Mouse (Mus musculus): ENCODE results near the gene Trip6. TPM values are rescaled to one million over a fixed set of nuclear protein-coding genes. Genes with fewer than 3 reads are reported as not detected.

Trip6 gene
- polyA plus RNA-seq, 1 experiment from 2014 or later = 57.2 TPM

DNA sequence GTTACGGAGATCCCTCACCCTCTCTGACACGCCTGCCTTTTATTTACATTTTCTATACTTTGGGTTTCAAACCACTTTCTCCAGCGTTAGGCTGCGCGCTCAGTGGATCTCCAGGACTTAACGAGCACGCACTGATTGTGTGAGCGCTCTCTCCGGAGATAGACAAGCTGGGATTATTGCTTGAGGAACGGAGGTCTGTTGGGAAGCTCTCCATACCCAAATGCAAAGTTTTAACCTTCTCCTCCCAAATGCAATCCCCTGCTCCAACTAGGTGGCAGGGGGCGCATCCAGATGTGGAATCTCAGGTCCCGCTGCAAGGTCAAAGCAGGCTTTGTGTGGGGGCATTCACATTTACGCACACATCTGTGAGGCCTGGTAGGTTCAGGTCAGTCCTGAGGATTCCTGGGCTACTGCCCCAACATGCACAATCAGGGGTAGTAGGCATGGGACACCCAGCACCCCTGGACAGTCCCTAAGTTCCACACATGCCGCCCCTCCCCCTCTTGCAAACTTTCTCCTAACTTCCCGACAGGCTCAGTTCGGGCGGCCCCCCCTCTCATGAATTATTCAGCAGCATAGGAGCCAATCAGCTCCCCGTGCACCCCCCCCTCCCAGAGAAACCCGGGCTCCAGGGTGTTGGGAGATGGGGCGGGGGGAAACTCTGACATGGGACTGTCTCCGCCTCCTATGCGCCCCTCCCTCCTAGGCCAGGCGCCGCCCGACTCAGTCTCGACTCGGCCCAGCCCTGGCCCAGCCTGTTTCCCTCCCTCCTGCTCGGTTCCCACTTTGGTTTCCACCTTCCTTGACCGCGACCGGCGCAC, 35.4 kb upstream of the Trip6 start, which contains the start of gene Ephb4:
TSS of gene Ephb4 (plus strand) at position 726 of the 821 bp plus-strand sequence.
- Histone ChIP-seq H3K4me3 (ENCODE audit: low read depth, low read length) (peak within 1 kb of the TSS; percentile 97), H3K4me2 (ENCODE audit: low read depth, severe bottlenecking) (peak within 1 kb of the TSS; percentile 100), H3K36me3 (ENCODE audit: control insufficient read depth, insufficient read depth, low read length) (peaks cover 7% of the 10 kb centered on the region), H3K9ac (ENCODE audit: low read length) (peak within 1 kb of the TSS; percentile 97), H3K4me1 (ENCODE audit: control insufficient read depth, insufficient read depth, low read length) (peaks cover 35% of the 10 kb centered on the region), H3K27ac (replicated peaks; ENCODE audit: low read depth, low read length) (peak within 1 kb of the TSS; percentile 98), H3K9me3 (ENCODE audit: control insufficient read depth, low read length) (no peaks in the 10 kb centered on the region), H3K27me3 (ENCODE audit: control insufficient read depth, insufficient read depth, low read length) (no peaks in the 10 kb centered on the region)
- ATAC-seq (ENCODE audit: insufficient number of reproducible peaks, low FRiP score, low TSS enrichment, low read depth) = peak; percentile 93
- peak; percentile 96 for DNase-seq (ENCODE audit: low spot score)
- under 1% methylated on average over 32 of the region's 32 CpGs for WGBS

DNA sequence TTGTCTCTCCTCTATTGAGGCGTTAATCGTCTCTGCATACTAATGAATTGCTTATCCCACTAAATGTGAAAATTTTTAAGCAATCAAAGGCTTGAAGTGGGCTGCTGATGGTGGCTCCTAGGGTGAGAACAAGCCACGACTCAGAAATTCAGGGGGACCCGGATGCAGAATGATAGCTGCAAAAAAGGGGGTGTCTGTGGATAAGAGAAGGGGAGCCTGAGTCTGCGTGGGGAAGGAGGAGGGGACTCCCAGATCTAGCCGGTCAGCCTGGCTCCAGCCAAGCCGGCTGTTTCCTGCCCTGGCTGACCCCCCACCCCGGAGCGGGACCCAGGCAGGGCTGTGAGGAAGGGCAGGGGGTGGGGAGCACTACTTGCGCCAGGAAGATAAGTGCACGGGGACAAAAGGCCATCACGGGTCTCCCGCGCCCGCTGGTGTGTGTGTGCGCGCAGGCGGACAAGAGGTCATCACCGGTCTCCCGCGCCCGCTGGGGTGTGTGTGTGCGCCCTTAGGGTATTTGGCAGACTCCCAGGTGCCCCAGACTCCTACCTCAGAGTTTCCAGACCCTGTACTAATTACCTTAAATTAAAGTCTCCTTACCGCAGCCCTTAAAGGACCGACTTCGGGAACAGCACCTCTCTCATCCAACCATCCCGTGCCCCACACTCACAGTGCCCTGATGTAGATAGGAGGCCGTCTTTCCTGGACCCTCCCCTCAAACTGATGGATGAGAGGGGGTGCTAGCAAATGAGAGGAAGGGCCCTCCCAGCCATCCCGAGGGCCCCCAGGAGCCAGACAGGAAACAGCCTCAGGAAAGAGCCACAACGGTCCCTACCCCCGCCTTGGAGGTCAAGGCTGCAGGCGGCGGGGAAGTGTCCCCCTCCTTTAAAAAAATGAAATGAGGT, 34.5 kb upstream of the Trip6 start:
- H3K9ac ChIP-seq (ENCODE audit: low read length) = peak overlapping the region; percentile 74
- H3K4me1 ChIP-seq (ENCODE audit: control insufficient read depth, insufficient read depth, low read length) = peaks cover 32% of the 10 kb centered on the region
- peak overlapping the region; percentile 100 for H3K4me2 ChIP-seq (ENCODE audit: low read depth, severe bottlenecking)
- DNase-seq (ENCODE audit: low spot score) = peak; percentile 72
- WGBS = 1% methylated on average over 33 of the region's 33 CpGs
- no peak for ATAC-seq (ENCODE audit: insufficient number of reproducible peaks, low FRiP score, low TSS enrichment, low read depth)
- H3K4me3 ChIP-seq (ENCODE audit: low read depth, low read length) = peak overlapping the region; percentile 97
- H3K27ac ChIP-seq (replicated peaks; ENCODE audit: low read depth, low read length) = peak overlapping the region; percentile 98
- H3K36me3 ChIP-seq (ENCODE audit: control insufficient read depth, insufficient read depth, low read length) = no peaks in the 10 kb centered on the region; the same call in 1 of the 2 replicates
- H3K27me3 ChIP-seq (ENCODE audit: control insufficient read depth, insufficient read depth, low read length) = no peaks in the 10 kb centered on the region
- no peaks in the 10 kb centered on the region for H3K9me3 ChIP-seq (ENCODE audit: control insufficient read depth, low read length)

DNA sequence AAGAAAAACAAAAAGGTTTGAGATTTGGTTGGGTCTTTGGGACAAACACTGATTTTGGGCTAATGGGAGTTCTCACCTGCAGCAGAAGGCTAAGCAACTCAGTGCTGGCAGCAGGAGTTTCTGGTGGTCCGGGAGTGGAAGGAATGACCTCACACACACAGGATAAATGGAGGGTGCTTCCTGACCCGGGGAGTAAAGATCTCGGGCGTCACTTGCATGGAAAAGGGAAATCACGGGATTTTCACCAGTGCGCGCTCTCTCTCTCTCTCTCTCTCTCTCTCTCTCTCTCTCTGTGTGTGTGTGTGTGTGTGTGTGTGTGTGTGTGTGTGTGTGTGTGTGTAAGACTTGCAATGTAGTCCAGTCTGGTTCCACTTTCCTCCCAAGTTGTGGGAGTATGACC, 33.7 kb upstream of the Trip6 start:
- H3K9ac ChIP-seq (ENCODE audit: low read length) = no peak overlapping the region
- no peaks in the 10 kb centered on the region for H3K9me3 ChIP-seq (ENCODE audit: control insufficient read depth, low read length)
- H3K27me3 ChIP-seq (ENCODE audit: control insufficient read depth, insufficient read depth, low read length) = no peaks in the 10 kb centered on the region
- no peaks in the 10 kb centered on the region for H3K36me3 ChIP-seq (ENCODE audit: control insufficient read depth, insufficient read depth, low read length)
- no peak overlapping the region for H3K27ac ChIP-seq (replicated peaks; ENCODE audit: low read depth, low read length)
- H3K4me2 ChIP-seq (ENCODE audit: low read depth, severe bottlenecking) = peak overlapping the region; percentile 17; the same call in 1 of the 2 replicates
- no peak for ATAC-seq (ENCODE audit: insufficient number of reproducible peaks, low FRiP score, low TSS enrichment, low read depth)
- peaks cover 26% of the 10 kb centered on the region for H3K4me1 ChIP-seq (ENCODE audit: control insufficient read depth, insufficient read depth, low read length)
- 11% methylated on average over 7 of the region's 7 CpGs for WGBS
- no peak overlapping the region for H3K4me3 ChIP-seq (ENCODE audit: low read depth, low read length)
- DNase-seq (ENCODE audit: low spot score) = no peak

- WGBS = 90% methylated on average over 4 of the region's 4 CpGs
- Histone ChIP-seq H3K9me3 (ENCODE audit: control insufficient read depth, low read length) (no peaks in the 10 kb centered on the region), H3K4me2 (ENCODE audit: low read depth, severe bottlenecking) (no peak overlapping the region), H3K27ac (replicated peaks; ENCODE audit: low read depth, low read length) (no peak overlapping the region), H3K4me1 (ENCODE audit: control insufficient read depth, insufficient read depth, low read length) (peaks cover 22% of the 10 kb centered on the region), H3K9ac (ENCODE audit: low read length) (no peak overlapping the region), H3K4me3 (ENCODE audit: low read depth, low read length) (no peak overlapping the region), H3K27me3 (ENCODE audit: control insufficient read depth, insufficient read depth, low read length) (no peaks in the 10 kb centered on the region), H3K36me3 (ENCODE audit: control insufficient read depth, insufficient read depth, low read length) (no peaks in the 10 kb centered on the region)
- DNase-seq (ENCODE audit: low spot score) (no peak), ATAC-seq (ENCODE audit: insufficient number of reproducible peaks, low FRiP score, low TSS enrichment, low read depth) (no peak)
These were observed 32.8 kb upstream of the Trip6 start for GRCm38 (mm10) chr5:137346983-137347382.

- no peak overlapping the region for H3K4me2 ChIP-seq (ENCODE audit: low read depth, severe bottlenecking)
- no peak for DNase-seq (ENCODE audit: low spot score)
- H3K27me3 ChIP-seq (ENCODE audit: control insufficient read depth, insufficient read depth, low read length) = no peaks in the 10 kb centered on the region
- H3K4me1 ChIP-seq (ENCODE audit: control insufficient read depth, insufficient read depth, low read length) = peaks cover 22% of the 10 kb centered on the region
- H3K27ac ChIP-seq (replicated peaks; ENCODE audit: low read depth, low read length) = no peak overlapping the region
- H3K36me3 ChIP-seq (ENCODE audit: control insufficient read depth, insufficient read depth, low read length) = no peaks in the 10 kb centered on the region
- no peak overlapping the region for H3K4me3 ChIP-seq (ENCODE audit: low read depth, low read length)
- no peak overlapping the region for H3K9ac ChIP-seq (ENCODE audit: low read length)
- no peaks in the 10 kb centered on the region for H3K9me3 ChIP-seq (ENCODE audit: control insufficient read depth, low read length)
- WGBS = 67% methylated on average over 1 of the region's 1 CpGs
- ATAC-seq (ENCODE audit: insufficient number of reproducible peaks, low FRiP score, low TSS enrichment, low read depth) = no peak
These were observed 32.2 kb upstream of the Trip6 start for GRCm38 (mm10) chr5:137346388-137346787.

- 15% methylated on average over 9 of the region's 9 CpGs for WGBS
- 0 out of 2 replicates have a peak overlapping the region, but pooled peaks have one; percentile 4 for H3K4me2 ChIP-seq (ENCODE audit: low read depth, severe bottlenecking)
- H3K4me3 ChIP-seq (ENCODE audit: low read depth, low read length) = no peak overlapping the region
- no peak overlapping the region for H3K27ac ChIP-seq (replicated peaks; ENCODE audit: low read depth, low read length)
- H3K36me3 ChIP-seq (ENCODE audit: control insufficient read depth, insufficient read depth, low read length) = no peaks in the 10 kb centered on the region
- H3K9me3 ChIP-seq (ENCODE audit: control insufficient read depth, low read length) = no peaks in the 10 kb centered on the region
- no peak overlapping the region for H3K9ac ChIP-seq (ENCODE audit: low read length)
- DNase-seq (ENCODE audit: low spot score) = no peak
- ATAC-seq (ENCODE audit: insufficient number of reproducible peaks, low FRiP score, low TSS enrichment, low read depth) = no peak
- peaks cover 22% of the 10 kb centered on the region for H3K4me1 ChIP-seq (ENCODE audit: control insufficient read depth, insufficient read depth, low read length)
- H3K27me3 ChIP-seq (ENCODE audit: control insufficient read depth, insufficient read depth, low read length) = no peaks in the 10 kb centered on the region
These were observed 31.6 kb upstream of the Trip6 start for GRCm38 (mm10) chr5:137345821-137346220.

DNA sequence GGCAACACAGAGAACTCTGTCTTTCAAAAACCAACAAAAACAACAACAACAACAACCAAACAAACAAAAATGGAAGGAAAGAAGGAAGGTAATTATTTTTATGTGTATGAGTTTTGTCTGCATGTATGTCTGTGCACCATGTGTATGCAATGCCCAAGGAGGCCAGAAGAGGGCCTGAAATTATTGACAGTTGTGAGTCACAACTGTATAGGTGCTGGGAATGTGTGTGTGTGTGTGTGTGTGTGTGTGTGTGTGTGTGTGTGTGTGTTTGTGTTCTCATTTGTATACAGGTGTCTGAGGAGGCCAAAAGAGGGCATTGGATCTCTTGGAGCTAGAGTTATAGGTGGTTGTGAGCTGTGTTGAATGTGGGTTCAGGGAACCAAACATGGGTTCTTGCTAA, 29.7 kb upstream of the Trip6 start:
- Histone ChIP-seq H3K9me3 (ENCODE audit: control insufficient read depth, low read length) (no peaks in the 10 kb centered on the region), H3K4me2 (ENCODE audit: low read depth, severe bottlenecking) (no peak overlapping the region), H3K4me3 (ENCODE audit: low read depth, low read length) (no peak overlapping the region), H3K9ac (ENCODE audit: low read length) (no peak overlapping the region), H3K4me1 (ENCODE audit: control insufficient read depth, insufficient read depth, low read length) (peaks cover 26% of the 10 kb centered on the region), H3K36me3 (ENCODE audit: control insufficient read depth, insufficient read depth, low read length) (no peaks in the 10 kb centered on the region), H3K27ac (replicated peaks; ENCODE audit: low read depth, low read length) (no peak overlapping the region), H3K27me3 (ENCODE audit: control insufficient read depth, insufficient read depth, low read length) (no peaks in the 10 kb centered on the region)
- ATAC-seq (ENCODE audit: insufficient number of reproducible peaks, low FRiP score, low TSS enrichment, low read depth) = no peak
- no peak for DNase-seq (ENCODE audit: low spot score)

GRCm38 (mm10) chr5:137343412-137343811, 29.2 kb upstream of the Trip6 start:
- ATAC-seq (ENCODE audit: insufficient number of reproducible peaks, low FRiP score, low TSS enrichment, low read depth) = no peak
- WGBS = 96% methylated on average over 5 of the region's 5 CpGs

More at GRCm38 (mm10) chr5:137343412-137343811, 29.2 kb upstream of the Trip6 start:
- Histone ChIP-seq H3K9me3 (ENCODE audit: control insufficient read depth, low read length) (no peaks in the 10 kb centered on the region), H3K36me3 (ENCODE audit: control insufficient read depth, insufficient read depth, low read length) (no peaks in the 10 kb centered on the region), H3K27me3 (ENCODE audit: control insufficient read depth, insufficient read depth, low read length) (no peaks in the 10 kb centered on the region), H3K4me2 (ENCODE audit: low read depth, severe bottlenecking) (no peak overlapping the region), H3K4me3 (ENCODE audit: low read depth, low read length) (no peak overlapping the region), H3K9ac (ENCODE audit: low read length) (no peak overlapping the region), H3K27ac (replicated peaks; ENCODE audit: low read depth, low read length) (no peak overlapping the region), H3K4me1 (ENCODE audit: control insufficient read depth, insufficient read depth, low read length) (peaks cover 26% of the 10 kb centered on the region)
- DNase-seq (ENCODE audit: low spot score) = no peak

All from limb, embryonic 11.5 days (tissue).